Mouse (Mus musculus) 3134 (cell line): ENCODE measurements around the gene Pla2g1b.
A peak's percentile ranks its signal among the peaks of the same experiment; 100 is the strongest.
"Not testable (repeated sequence)": the region's sequence is repeated elsewhere in the genome, so short reads cannot be mapped to it uniquely, and the experiment has no call there.

Experiments
- DNase-seq: peaks from one replicate; pipeline ENCODE4 v3.0.0-alpha.2; 2011; ENCODE audit warnings: low spot score; ENCODE audit not compliant: insufficient read length; ENCODE audit errors: extremely low read depth

The Pla2g1b gene

DNA sequence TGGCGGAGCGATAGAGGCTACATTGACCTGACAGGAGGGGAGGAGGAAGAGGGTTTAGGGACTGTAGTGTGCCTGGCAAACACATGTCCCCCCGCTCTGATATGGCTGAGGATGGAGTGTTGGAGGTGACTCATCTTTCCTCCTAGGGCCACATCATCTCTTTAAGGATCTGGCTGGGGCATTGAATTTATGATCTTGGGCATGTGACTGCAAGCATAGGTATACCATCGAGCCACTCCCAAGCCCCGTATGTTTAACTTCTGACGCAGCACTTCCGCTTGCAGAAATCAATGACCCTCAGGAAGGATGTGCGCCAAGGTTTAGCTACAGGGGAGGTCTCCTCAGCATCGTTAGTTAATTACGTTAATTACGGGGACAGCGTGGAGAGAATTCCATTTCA lies 37.0 kb downstream of the Pla2g1b start:
- no peak for DNase-seq

DNA sequence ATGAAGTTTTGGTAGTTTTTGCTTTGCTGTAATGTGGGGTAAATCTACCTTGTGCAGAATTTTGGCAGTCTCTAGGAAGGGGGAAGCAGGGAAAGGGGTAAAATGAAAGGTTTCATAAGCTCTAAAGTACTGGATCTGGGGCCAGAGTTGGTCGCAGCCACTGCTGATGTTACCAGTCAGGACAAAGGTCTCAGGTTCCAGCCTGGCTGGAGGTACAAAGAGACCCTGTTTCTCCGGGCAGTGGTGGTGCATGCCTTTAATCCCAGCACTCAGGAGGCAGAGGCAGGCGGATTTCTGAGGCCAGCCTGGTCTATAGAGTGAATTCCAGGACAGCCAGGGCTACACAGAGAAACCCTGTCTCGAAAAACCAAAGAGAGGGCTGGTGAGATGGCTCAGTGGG lies 39.6 kb downstream of the Pla2g1b start:
- DNase-seq = not testable (repeated sequence)

DNA sequence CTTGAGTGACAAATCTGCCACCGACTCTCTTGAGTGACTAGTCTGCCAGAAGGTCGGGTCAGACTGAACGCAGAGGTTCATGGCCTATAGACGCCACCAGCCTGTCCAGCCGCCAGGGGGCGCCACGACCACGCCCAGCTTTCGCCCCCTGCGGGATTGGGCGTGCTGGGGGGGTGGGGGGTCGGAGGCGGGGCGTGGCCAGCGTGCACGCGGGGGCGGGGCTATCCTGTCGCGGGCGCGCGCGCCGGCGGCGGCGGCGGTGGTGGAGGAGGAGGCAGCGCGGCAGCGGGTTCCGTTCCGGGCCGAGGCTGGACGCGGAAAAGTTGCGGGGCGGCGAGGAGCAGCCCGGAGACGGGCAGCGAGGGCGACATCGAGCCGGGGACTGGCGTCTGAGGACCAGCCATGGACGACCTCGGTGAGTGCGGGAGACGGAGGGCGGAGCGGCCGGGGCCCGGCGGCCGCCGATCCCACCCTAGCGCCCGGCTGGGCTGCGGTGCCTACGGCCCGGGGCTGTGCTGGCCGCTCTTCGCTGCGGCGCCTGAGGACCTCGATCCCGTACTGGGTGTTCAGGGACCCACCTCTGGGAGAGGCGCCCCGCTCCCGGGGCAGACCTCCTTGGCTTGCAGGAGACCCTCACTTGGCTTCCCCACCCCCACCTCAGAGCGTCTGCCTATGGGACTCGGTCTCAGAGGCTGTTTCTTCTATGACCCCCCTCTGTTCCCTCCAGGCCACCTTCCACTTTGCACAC lies 40.6 kb downstream of the Pla2g1b start, which contains the start of gene Pxn:
Gene Pxn (plus strand): TSS at position 223 of the 748 bp plus-strand sequence.
- DNase-seq = peak; percentile 84

DNA sequence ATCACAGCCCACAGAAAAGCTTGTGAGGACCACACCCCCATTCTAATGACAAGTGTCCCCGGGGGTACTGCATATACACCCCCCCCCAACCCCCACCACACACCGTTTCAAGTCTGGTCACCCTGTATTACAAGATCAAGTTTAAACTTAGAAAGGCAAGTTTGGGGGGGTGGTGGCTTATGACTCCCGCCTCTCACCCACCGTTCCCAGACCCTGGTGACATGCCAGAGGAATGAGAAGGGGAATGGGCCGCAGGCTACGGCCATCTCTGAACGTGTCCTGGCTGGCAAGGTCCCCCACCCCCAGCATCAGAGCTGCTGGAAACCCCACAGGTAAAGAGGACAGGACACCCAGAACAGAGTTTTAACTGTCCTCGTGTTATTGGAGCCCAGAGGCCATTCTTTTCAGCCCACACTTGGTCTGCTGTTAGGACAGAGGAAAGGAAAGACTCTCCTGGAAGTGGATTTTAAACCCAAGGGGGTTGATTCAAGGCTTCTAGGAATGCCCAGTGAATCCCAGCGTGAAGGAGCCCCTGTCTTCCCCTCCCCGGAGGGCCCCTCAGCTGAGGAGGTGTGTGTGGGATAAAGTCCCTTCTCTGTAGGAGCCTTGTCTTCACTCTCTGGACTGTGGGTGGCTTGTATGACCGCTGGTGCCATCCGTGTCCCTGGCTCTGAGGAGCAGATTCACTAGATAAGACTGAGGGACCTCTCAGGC lies 41.4 kb downstream of the Pla2g1b start:
- DNase-seq = no peak

- no peak for DNase-seq
Observed at GRCm38 (mm10) chr5:115507981-115508858, 42.2 kb downstream of the Pla2g1b start.

GRCm38 (mm10) chr5:115508859-115509147 lies 42.7 kb downstream of the Pla2g1b start:
- DNase-seq = peak; percentile 50

GRCm38 (mm10) chr5:115509321-115509761 lies 43.3 kb downstream of the Pla2g1b start:
- no peak for DNase-seq

GRCm38 (mm10) chr5:115509790-115510689 lies 44.0 kb downstream of the Pla2g1b start:
- DNase-seq = no peak

DNA sequence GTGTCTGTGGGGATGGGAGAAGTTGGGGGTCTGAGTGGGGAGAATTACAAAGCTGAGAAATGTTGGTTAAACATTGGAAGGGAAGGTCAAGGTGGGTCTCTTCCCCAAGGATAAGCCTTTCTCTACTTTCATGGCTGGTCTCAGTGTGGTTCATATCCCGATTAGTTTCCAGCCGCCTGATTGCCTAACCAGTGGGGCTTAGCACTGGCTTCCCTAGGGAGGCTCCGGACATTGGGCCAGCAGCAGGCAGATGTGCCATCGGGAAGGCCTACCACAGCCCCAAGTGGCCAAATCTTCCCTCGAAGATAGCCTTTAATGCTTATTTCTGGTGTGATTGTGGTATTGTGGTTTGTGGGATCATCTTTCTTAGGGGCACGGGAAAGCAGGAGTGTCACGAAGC lies 46.3 kb downstream of the Pla2g1b start:
- DNase-seq = no peak

DNA sequence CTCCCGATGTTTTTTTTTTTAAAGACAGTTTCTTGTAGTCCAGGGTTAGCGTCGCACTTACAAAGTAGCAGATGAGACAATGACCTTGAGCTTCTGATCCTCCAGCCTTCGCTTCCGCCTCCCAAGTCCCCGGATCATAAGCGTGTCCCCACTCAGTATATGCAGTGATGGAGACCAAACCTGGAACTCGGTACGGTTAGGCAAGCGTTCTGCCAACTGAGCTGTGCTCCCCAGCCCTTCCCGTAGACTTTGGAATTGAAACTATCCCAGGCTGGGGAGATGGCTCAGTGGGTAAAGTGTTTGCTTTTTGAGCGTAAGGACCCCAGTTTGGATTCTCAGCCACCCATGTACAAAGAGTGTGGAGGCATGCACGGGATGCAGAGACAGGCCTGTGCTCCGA lies 47.2 kb downstream of the Pla2g1b start:
- no peak for DNase-seq

DNA sequence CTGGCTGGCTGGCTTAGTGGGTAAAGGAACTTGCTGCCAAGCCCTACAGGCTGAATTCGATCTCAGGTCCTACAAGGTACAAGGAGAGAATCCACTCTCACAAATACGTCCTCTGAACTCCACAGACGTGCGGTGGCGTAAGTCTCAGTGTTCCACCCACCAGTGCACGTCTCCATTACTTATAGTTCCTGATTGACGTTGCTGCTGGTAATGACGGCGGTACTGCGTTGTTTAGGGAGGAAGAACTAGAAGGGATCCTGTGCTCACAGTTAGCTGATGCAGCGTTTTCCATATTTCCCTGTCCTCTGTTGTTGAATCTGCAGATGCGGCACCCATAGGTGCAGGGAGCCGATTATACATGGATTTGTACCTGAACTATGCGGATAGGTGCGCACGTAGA lies 47.7 kb downstream of the Pla2g1b start:
- no peak for DNase-seq

DNA sequence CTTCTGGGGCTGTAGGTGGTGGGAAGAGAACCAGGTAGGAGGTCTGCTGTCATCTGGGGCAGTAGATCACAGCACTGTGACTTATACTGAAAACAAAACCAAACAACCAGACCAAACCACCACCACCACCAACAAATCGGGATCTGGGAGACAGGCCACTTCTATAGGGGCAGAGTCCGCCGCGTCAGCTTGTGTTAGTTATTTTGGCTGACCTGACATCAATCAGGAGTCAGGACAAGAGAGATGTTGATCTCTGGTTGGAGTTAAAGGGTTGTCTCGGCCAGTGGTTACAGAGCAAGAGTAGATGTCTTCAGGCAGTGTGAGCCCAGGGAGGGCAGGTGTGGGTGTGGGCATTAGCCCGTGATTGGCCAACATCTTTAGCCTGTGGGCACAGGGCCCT lies 48.3 kb downstream of the Pla2g1b start:
- DNase-seq = no peak

DNA sequence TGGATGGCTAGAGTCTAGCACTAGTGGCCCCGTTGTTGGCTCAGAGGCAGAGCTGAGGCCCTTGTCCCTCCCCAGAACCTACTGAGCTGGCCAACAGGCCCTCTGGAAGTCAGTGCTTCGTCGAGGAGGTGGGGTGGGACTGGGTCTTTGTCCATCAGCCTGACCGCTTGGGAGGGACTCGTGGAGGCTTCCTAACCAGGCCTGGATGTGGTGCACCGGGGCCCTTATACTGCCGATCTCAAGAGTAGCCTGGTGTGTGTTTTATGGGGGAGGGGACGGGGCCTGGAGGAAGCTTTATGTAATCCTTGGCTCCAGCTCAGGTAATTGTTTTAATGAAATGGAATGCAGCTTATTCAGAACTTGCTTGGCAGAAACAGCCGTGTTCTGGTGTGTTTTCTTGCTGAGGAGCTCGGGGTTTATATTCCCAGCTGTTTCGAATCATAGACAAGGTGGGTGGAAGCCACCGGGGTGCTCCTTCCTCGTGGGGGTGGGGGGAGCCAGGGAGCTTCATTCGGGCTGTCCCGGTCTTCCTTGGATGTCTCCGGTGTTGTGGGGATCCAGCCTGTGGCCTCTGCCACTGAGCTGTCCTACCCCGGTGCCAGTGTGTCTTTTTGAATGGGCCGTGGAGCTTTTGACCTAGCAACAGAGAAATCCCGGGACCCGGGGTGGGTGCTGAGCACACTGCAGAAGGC lies 49.0 kb downstream of the Pla2g1b start:
- peak; percentile 63 for DNase-seq

DNA sequence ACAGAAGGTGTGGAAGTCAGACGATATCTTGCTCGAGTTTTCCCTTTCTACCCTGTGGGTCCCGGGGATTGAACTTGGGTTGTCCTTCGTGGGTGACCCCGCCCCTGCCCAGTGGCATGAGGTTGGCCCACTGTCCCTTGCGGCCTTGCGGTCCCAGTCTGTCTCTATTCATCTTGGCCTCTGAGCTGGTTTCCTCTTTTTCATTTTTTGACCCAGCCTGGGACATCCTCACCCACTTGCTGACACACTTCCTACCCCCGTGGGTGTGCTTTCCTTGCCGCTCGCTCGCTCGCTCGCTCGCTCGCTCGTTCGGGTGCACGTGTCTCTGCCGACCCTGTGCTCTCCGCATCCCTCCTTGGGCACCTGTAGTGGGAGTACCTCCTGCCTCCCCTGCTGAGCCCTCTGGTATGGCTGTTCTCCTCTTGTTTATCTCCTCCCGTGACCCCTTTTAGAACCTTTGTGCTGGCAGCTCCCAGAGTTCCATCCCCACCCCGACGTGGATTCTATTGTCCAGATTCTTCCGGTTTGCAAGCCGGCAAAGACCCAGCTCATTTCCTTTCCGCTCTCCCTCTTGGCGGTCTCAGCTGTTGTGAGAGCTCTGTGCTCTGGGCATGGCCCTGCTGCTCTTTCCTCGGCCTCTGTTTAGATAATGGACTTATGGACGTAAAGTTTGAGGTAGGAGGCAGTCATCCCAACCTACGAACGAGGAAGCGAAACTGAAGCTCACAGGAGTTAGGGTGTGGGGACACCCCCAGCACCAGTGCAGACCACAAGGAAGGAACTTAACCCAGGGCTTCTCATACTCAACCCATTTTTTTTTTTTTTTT lies 50.2 kb downstream of the Pla2g1b start:
- no peak for DNase-seq

- DNase-seq = no peak
Observed at GRCm38 (mm10) chr5:115516908-115517307, 50.8 kb downstream of the Pla2g1b start.

DNA sequence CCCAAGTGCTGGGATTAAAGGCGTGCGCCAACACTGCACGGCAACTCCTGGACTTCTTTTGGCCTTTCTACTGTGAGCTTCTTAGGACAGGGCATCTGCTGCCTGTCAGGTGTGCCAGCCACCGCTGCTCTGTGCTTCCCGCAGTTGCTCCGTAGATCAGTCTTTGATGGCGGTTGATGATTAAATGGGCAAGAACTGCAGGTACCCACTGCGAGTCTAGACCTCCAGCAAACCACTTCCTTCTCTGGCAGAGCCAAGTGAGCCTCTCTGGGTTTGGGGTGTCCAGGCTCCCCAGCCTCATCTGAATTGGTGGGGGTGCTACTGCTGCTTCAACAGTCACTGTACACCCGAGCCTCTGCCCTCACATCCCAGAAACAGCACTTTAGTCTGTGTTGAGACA lies 51.4 kb downstream of the Pla2g1b start:
- no peak for DNase-seq

GRCm38 (mm10) chr5:115518214-115518613 lies 52.2 kb downstream of the Pla2g1b start:
- not testable (repeated sequence) for DNase-seq

DNA sequence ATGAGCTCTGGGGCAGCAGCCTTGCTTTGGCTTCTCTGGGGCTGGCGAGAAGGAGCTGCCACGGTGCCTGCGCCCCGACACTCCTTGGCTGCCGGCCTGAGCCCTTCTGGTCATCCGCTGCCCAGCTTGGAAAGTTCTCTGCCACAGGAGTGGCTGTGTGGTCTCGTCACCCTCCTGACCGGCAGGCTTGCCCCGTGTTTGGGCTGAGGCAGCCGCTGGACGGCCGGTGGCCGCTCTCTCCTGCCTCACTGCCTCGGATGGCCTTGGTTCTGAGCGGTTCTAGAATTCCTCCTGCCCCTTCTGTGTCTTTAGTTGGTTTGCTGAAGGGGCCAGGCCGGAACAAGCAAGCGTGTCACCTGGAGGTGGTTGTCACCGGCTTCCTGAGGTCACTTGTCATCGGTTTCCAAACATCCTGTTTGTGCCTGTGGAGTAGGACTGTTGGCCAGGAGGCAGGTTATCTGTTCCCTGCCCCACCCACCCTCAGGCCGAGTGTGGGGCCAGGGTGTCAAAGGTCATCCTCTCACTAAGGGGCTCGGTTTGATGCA lies 54.3 kb downstream of the Pla2g1b start:
- no peak for DNase-seq
